Mouse (Mus musculus) adrenal gland, adult 2 months (tissue): ENCODE data around the gene Zfp354b. TPM values are rescaled to one million over a fixed set of nuclear protein-coding genes. Genes with fewer than 3 reads are reported as not detected.

Experiments
- DNase-seq: peaks from one replicate; pipeline ENCODE4 v3.0.0; 2021
- long read RNA-seq: library from polyadenylated mRNA; stranded (forward); transcript quantifications from one replicate; pipeline ENCODE4 v2.0.0, GENCODE M21; 2021
- polyA plus RNA-seq: library from polyadenylated mRNA; depleted of rRNA; stranded (reverse); fragments of >200 nt; gene quantifications from 2 replicates; pipeline ENCODE4 v1.2.3, GENCODE M21; 2012; rRNA removed
- total RNA-seq, 2 experiments: library from RNA; stranded (reverse); gene quantifications; 2 replicates each; pipeline ENCODE4 v1.2.3; 2021

The Zfp354b gene
- total RNA-seq (1 to 10 TPM; 2.7 to 3.0 TPM), polyA plus RNA-seq (0.06 and 0.11 TPM in 2 replicates)
- long read RNA-seq, partial matches to known transcripts, result 0 of 4 reads
- long read RNA-seq, other reads (novel, unspliced or antisense), result 4 of 4 reads

- peak; percentile 92 for DNase-seq
These were observed at the start of gene Zfp354b for GRCm38 (mm10) chr11:50931451-50931866. Zfp354b (minus strand) TSS chr11:50931633.

GRCm38 (mm10) chr11:50977216-50977615, 45.8 kb upstream of the Zfp354b start:
- DNase-seq, result peak; percentile 46

GRCm38 (mm10) chr11:50966230-50966629, 34.8 kb upstream of the Zfp354b start, which contains the start of gene Olfr1378:
Olfr1378 (plus strand) TSS chr11:50966530.
- DNase-seq, result no peak

GRCm38 (mm10) chr11:50964886-50965285, 33.5 kb upstream of the Zfp354b start:
- DNase-seq, result no peak

- no peak for DNase-seq
These were observed 22.2 kb upstream of the Zfp354b start, which contains the start of gene Prop1 for GRCm38 (mm10) chr11:50953665-50954064. Prop1 (minus strand) TSS chr11:50953765.

GRCm38 (mm10) chr11:50952290-50952689, 20.9 kb upstream of the Zfp354b start:
- peak; percentile 33 for DNase-seq

- DNase-seq, result no peak
These were observed 12.1 kb upstream of the Zfp354b start, which contains the start of gene 4933414I15Rik for GRCm38 (mm10) chr11:50943506-50943905. 4933414I15Rik (minus strand) TSS chr11:50943765.

GRCm38 (mm10) chr11:50942386-50942785, 11.0 kb upstream of the Zfp354b start:
- DNase-seq, result no peak

- DNase-seq, result peak; percentile 18
These were observed 8.4 kb upstream of the Zfp354b start for GRCm38 (mm10) chr11:50939621-50940366.

- no peak for DNase-seq
These were observed 7.0 kb upstream of the Zfp354b start for GRCm38 (mm10) chr11:50938435-50938834.

- DNase-seq, result no peak
These were observed 607 bp upstream of the Zfp354b start for GRCm38 (mm10) chr11:50932040-50932439.

GRCm38 (mm10) chr11:50931021-50931420, 412 bp downstream of the Zfp354b start:
- no peak for DNase-seq

- no peak for DNase-seq
These were observed 891 bp downstream of the Zfp354b start for GRCm38 (mm10) chr11:50930469-50931014.

GRCm38 (mm10) chr11:50915671-50916320, 15.6 kb downstream of the Zfp354b start, which contains the start of gene Zfp2:
Zfp2 (minus strand) TSS chr11:50916165.
- peak; percentile 94 for DNase-seq

GRCm38 (mm10) chr11:50914461-50914860, 17.0 kb downstream of the Zfp354b start:
- DNase-seq, result no peak

GRCm38 (mm10) chr11:50913301-50913700, 18.1 kb downstream of the Zfp354b start:
- peak; percentile 41 for DNase-seq

- DNase-seq, result no peak
These were observed 23.3 kb downstream of the Zfp354b start for GRCm38 (mm10) chr11:50908136-50908535.

- no peak for DNase-seq
These were observed 34.1 kb downstream of the Zfp354b start for GRCm38 (mm10) chr11:50897359-50897758.

GRCm38 (mm10) chr11:50892441-50892840, 39.0 kb downstream of the Zfp354b start:
- DNase-seq, result no peak

- DNase-seq, result peak; percentile 95
These were observed 43.9 kb downstream of the Zfp354b start, which contains the start of gene Zfp454 for GRCm38 (mm10) chr11:50887390-50888128. Zfp454 (minus strand) TSS chr11:50887651.

GRCm38 (mm10) chr11:50886933-50887293, 44.5 kb downstream of the Zfp354b start:
- DNase-seq, result no peak
